Mouse (Mus musculus) myocyte (in vitro differentiated cells): ENCODE data around the gene Cdk2ap2.

Experiments used
- MAX ChIP-seq: IDR thresholded peaks from one replicate; pipeline ENCODE4 v1.6.1; 2011; ENCODE audit warnings: low read depth, mild to moderate bottlenecking, control low read depth
- POLR2A ChIP-seq: IDR thresholded peaks from one replicate; pipeline ENCODE4 v1.6.1; 2011; ENCODE audit warnings: low read depth, mild to moderate bottlenecking, control low read depth, moderate library complexity; ENCODE audit not compliant: insufficient read length

DNA sequence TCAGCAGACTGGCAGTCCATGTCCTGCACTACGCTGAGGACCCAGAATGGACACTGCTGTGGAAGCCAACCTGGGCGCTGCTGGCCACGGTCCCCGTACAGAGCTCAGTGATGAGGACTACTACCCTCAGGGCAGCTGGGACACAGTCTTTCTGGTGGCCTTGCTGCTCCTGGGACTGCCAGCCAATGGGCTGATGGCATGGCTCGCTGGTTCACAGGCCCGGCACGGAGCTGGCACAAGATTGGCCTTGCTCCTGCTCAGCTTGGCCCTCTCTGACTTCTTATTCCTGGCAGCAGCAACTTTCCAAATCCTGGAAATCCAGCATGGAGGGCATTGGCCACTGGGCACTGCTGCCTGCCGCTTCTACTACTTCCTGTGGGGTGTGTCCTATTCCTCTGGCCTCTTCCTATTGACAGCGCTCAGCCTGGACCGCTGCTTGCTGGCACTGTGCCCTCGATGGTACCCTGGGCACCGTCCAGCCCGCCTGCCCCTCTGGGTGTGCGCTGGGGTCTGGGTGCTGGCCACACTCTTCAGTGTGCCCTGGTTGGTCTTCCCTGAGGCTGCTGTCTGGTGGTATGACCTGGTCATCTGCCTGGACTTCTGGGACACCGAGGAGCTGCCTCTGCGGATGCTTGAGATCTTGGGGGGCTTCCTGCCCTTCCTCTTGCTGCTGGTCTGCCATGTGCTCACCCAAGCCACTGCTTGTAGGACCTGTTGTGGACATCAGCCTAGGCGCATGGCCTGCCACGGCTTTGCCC is 45.6 kb downstream of the Cdk2ap2 start:
- no peak for TF ChIP-seq POLR2A
- no peak for TF ChIP-seq MAX
